Mouse (Mus musculus) myocyte (in vitro differentiated cells): ENCODE results near the gene Casz1.

Experiments
- MYOD1 ChIP-seq, 3 experiments: IDR thresholded peaks; one replicate each; pipeline ENCODE4 v1.6.1; 2011; ENCODE audit warnings: control low read depth in 2 of 3, low read depth in 2 of 3, mild to moderate bottlenecking in 2 of 3, moderate library complexity in 1 of 3; ENCODE audit not compliant: insufficient read length in 2 of 3, control insufficient read depth in 1 of 3
- TCF12 ChIP-seq: IDR thresholded peaks from one replicate; pipeline ENCODE4 v1.6.1; 2011; ENCODE audit warnings: mild to moderate bottlenecking, control low read depth; ENCODE audit not compliant: poor library complexity, insufficient read depth, severe bottlenecking

- TF ChIP-seq MYOD1 (IDR thresholded peaks at IDR 0.05; ENCODE audit: control insufficient read depth in 1 of 3, insufficient read length in 2 of 3, low read depth in 2 of 3) (no peak), TCF12 (no peak)
Measured at GRCm38 (mm10) chr4:148837644-148838043, 33.4 kb downstream of the Casz1 start.
